Mouse (Mus musculus): ENCODE data around the gene Yae1d1. TPM values are rescaled to one million over a fixed set of nuclear protein-coding genes. Genes with fewer than 3 reads are reported as not detected.
"Not testable (repeated sequence)": the region's sequence is repeated elsewhere in the genome, so short reads cannot be mapped to it uniquely, and the experiment has no call there.

Gene Yae1d1
- polyA plus RNA-seq, 1 experiment from 2014 or later, result 20.5 TPM

DNA sequence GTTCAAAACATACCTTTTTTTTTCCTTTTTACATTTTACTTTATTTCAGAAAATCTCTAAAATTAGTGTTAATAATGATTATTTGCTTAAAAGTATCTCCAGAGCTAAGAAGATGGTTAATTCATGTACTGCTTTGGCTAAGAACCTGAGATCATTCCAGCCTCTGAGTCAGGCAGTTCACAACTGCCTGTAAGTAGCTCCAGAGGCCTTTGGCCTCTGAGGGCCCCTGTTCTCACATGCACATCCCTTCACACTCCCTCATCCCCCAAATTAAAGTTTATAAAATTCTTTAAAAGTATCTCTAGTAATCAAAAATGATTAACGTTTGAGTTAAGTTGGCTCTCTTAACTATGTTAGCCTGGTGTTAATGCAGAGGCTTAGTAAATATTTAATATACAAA, 17.7 kb downstream of the Yae1d1 start:
- Histone ChIP-seq H3K27me3 (0 out of 2 replicates have a peak, but pooled peaks cover 8% of the 10 kb centered on the region), H3K4me1 (replicated peaks) (no peaks in the 10 kb centered on the region), H3K36me3 (replicated peaks) (no peaks in the 10 kb centered on the region), H3K9ac (no peak overlapping the region), H3K9me3 (replicated peaks) (no peaks in the 10 kb centered on the region), H3K27ac (replicated peaks) (no peak overlapping the region), H3K4me3 (replicated peaks) (no peak overlapping the region), H3K4me2 (no peak overlapping the region)
- ATAC-seq (ENCODE audit: insufficient read depth), result no peak
- 38% methylated on average over 1 of the region's 1 CpGs for WGBS (ENCODE audit: insufficient replicate concordance)

DNA sequence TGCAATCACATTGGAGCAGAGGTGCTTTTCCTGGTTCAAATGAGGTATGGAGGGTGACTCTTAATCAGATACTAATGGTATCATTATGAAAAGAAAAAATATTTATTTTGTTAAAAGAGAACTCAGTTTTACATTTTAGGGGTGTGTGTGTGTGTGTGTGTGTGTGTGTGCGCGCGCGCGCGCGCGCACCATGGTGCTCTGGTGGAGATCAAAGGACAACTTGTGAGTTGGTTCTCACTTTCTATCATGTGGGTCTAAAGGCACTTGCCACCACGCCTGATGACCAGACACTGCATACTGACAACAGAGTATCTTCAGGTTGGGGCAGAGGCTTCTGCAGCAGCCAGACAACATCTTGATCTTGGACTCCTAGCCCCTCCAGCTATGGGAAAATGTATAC, 18.4 kb downstream of the Yae1d1 start:
- Histone ChIP-seq H3K36me3 (replicated peaks) (no peaks in the 10 kb centered on the region), H3K4me1 (replicated peaks) (no peaks in the 10 kb centered on the region), H3K4me2 (no peak overlapping the region), H3K4me3 (replicated peaks) (no peak overlapping the region), H3K9me3 (replicated peaks) (no peaks in the 10 kb centered on the region), H3K27ac (replicated peaks) (no peak overlapping the region), H3K27me3 (0 out of 2 replicates have a peak, but pooled peaks cover 8% of the 10 kb centered on the region), H3K9ac (no peak overlapping the region)
- 86% methylated on average over 9 of the region's 9 CpGs for WGBS (ENCODE audit: insufficient replicate concordance)
- no peak for ATAC-seq (ENCODE audit: insufficient read depth)

DNA sequence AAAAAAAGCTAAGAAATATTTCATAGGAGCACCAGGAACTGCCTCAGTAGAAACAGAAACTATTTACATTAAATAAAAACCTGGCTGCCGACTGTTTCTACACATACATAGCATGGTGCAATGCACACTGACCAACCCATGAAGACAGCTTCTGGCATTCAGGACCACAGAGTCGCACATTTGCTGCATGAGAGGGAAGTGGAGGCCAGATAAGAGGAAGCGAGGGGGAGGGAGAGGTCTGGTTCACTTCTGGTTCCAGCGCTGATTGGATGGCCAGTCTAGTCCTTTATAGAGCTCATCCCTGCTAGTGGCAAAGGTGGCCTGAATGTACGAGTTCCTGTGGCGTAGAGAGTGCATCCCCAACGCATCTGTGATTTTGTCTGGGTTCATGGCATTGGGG, 32.5 kb downstream of the Yae1d1 start:
- Histone ChIP-seq H3K4me3 (replicated peaks) (no peak overlapping the region), H3K9ac (no peak overlapping the region), H3K4me1 (replicated peaks) (no peaks in the 10 kb centered on the region), H3K36me3 (replicated peaks) (no peaks in the 10 kb centered on the region), H3K27ac (replicated peaks) (no peak overlapping the region), H3K9me3 (replicated peaks) (no peaks in the 10 kb centered on the region), H3K4me2 (no peak overlapping the region), H3K27me3 (no peaks in the 10 kb centered on the region)
- no peak for ATAC-seq (ENCODE audit: insufficient read depth)
- 43% methylated on average over 7 of the region's 7 CpGs for WGBS (ENCODE audit: insufficient replicate concordance)

- no peaks in the 10 kb centered on the region for H3K9me3 ChIP-seq (replicated peaks)
- no peak overlapping the region for H3K4me2 ChIP-seq
- no peak for ATAC-seq (ENCODE audit: insufficient read depth)
- H3K4me1 ChIP-seq (replicated peaks), result no peaks in the 10 kb centered on the region
- WGBS (ENCODE audit: insufficient replicate concordance), result 40% methylated on average over 1 of the region's 1 CpGs
- H3K27ac ChIP-seq (replicated peaks), result no peak overlapping the region
- H3K9ac ChIP-seq, result no peak overlapping the region
- no peaks in the 10 kb centered on the region for H3K27me3 ChIP-seq
- H3K36me3 ChIP-seq (replicated peaks), result no peaks in the 10 kb centered on the region
- no peak overlapping the region for H3K4me3 ChIP-seq (replicated peaks)
Observed at GRCm38 (mm10) chr13:17954282-17954681, 38.9 kb downstream of the Yae1d1 start.

DNA sequence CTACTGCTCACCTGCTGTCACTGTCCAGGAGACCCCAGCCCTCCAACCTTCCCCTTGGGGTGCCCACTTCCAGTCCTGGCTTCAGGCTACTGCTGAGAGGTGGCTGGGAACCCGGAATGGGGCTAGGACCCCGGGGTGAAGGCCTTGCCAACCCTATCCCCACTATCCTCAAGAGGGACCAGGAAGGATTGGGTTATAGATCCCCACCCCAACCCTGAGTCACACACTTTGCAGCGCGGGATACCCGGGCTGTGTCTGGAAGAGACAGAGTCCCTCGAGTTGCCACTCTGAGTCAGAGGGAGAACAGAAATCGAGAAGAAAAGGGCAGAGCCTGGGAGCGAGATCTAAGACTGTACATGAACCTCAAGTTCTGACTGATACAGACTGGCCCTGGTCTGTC, 42.6 kb downstream of the Yae1d1 start:
- not testable (repeated sequence) for H3K27ac ChIP-seq (replicated peaks); ATAC-seq (ENCODE audit: insufficient read depth); H3K9ac ChIP-seq; H3K4me3 ChIP-seq (replicated peaks); H3K9me3 ChIP-seq (replicated peaks); H3K27me3 ChIP-seq; H3K36me3 ChIP-seq (replicated peaks); H3K4me2 ChIP-seq; H3K4me1 ChIP-seq (replicated peaks)
- 73% methylated on average over 8 of the region's 8 CpGs for WGBS (ENCODE audit: insufficient replicate concordance)

- Histone ChIP-seq H3K4me1 (replicated peaks) (peaks cover 4% of the 10 kb centered on the region; the same call in 1 of the 2 replicates), H3K4me2 (no peak overlapping the region), H3K27me3 (no peaks in the 10 kb centered on the region), H3K27ac (replicated peaks) (no peak overlapping the region), H3K36me3 (replicated peaks) (no peaks in the 10 kb centered on the region), H3K9ac (no peak overlapping the region), H3K4me3 (replicated peaks) (no peak overlapping the region), H3K9me3 (replicated peaks) (no peaks in the 10 kb centered on the region)
- WGBS (ENCODE audit: insufficient replicate concordance), result 53% methylated on average over 18 of the region's 18 CpGs
- ATAC-seq (ENCODE audit: insufficient read depth), result no peak
Observed at GRCm38 (mm10) chr13:17949555-17949954, 43.6 kb downstream of the Yae1d1 start.

DNA sequence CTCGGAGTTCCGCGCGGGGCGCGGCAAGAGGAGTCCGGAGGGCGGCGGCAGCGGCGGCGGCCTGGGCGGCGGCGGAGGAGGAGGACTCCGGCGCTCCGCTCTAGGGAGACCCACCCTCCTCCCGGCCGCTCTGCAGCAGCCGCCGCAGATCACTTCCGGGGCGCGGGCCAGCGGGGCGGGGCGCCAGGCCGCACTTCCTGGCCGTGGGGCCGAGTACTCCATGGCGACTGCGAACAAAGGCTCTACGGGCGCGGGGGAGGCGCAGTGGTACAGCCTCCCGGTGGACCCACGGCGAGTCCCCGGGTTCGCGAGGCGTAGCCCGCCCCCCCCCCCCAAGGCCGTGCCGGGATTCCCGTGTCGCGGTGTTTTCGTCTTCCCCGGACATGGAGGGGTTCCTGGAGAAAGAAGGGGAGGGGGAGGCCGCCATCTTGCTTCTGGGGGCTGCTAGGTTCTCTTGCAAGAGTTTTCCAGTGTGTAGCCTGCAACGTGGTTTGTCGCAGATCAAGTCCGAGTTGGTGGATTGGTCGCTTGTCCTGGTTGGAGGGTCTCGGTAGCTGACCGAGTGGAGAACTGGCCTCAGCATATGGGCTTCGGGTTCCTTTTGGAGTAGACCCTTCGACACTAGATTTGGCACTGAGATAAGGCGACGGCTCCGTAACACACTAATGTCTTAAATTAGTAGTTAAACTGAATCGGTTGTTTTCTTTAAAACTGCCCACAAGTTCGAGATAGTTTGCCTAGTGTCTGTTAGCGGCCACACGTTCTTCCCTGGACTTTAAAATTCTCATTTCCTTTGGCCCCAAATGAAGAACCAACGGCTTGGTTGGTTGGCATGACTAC, 48.9 kb downstream of the Yae1d1 start, which contains the start of gene Rala:
Gene Rala (minus strand): TSS at position 162 of the 840 bp plus-strand sequence.
- peak; percentile 99 for ATAC-seq (ENCODE audit: insufficient read depth)
- peak within 1 kb of the TSS; percentile 87 for H3K4me2 ChIP-seq
- peak within 1 kb of the TSS; percentile 67 for H3K27ac ChIP-seq (replicated peaks)
- peak within 1 kb of the TSS; percentile 81 for H3K4me3 ChIP-seq (replicated peaks)
- H3K4me1 ChIP-seq (replicated peaks), result peaks cover 16% of the 10 kb centered on the region
- H3K36me3 ChIP-seq (replicated peaks), result no peaks in the 10 kb centered on the region
- H3K9ac ChIP-seq, result peak within 1 kb of the TSS; percentile 67
- 6% methylated on average over 65 of the region's 69 CpGs for whole genome bisulfite sequencing (ENCODE audit: insufficient replicate concordance)
- no peaks in the 10 kb centered on the region for H3K9me3 ChIP-seq (replicated peaks)
- H3K27me3 ChIP-seq, result peaks cover 13% of the 10 kb centered on the region

DNA sequence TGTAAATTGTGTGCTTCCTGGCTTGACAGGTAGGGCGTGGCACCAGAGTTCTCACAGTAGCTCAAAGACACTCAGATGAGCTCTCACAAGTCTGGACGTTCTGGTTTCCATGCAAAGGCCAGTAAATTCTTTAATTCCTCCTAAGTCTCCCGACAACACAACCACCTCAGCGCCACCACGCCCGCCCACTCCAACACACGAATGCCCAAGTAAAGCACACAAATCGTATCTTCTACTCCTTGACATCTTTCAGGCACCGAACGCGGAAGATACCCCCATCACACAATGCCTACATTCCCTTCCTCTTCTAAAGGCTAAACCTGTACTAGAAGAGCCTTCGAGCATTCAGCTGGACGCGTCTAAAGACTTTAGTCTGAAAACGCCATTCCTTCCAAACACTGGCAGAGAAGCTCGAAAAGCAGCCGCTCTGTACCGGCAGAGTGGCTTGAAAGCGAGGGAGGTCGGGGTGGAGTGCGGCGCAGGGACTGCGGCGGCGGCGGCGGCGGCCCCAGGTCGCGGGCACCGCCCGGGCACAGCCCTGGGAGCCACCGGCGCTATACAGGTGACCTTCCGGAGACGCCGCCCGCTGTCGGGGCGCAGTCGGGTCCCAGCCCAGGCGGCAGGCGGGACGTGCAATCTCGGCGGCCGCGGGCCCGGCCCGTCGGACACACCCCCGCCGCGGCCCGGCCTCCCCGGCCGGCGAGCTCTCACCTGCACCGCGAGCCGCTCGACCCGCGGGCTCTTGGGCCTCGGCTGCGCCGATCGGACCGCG, 49.7 kb downstream of the Yae1d1 start:
- peaks cover 13% of the 10 kb centered on the region for H3K27me3 ChIP-seq
- peak overlapping the region; percentile 81 for H3K4me3 ChIP-seq (replicated peaks)
- peaks cover 16% of the 10 kb centered on the region for H3K4me1 ChIP-seq (replicated peaks)
- no peaks in the 10 kb centered on the region for H3K36me3 ChIP-seq (replicated peaks)
- H3K9ac ChIP-seq, result peak overlapping the region; percentile 67
- H3K9me3 ChIP-seq (replicated peaks), result no peaks in the 10 kb centered on the region
- peak overlapping the region; percentile 67 for H3K27ac ChIP-seq (replicated peaks)
- ATAC-seq (ENCODE audit: insufficient read depth), result peak; percentile 79
- H3K4me2 ChIP-seq, result peak overlapping the region; percentile 87
- WGBS (ENCODE audit: insufficient replicate concordance), result under 1% methylated on average over 70 of the region's 70 CpGs

- peaks cover 13% of the 10 kb centered on the region for H3K27me3 ChIP-seq
- H3K27ac ChIP-seq (replicated peaks), result no peak overlapping the region
- H3K4me3 ChIP-seq (replicated peaks), result no peak overlapping the region
- H3K9me3 ChIP-seq (replicated peaks), result no peaks in the 10 kb centered on the region
- 46% methylated on average over 6 of the region's 6 CpGs for WGBS (ENCODE audit: insufficient replicate concordance)
- no peaks in the 10 kb centered on the region for H3K36me3 ChIP-seq (replicated peaks)
- peaks cover 16% of the 10 kb centered on the region for H3K4me1 ChIP-seq (replicated peaks)
- ATAC-seq (ENCODE audit: insufficient read depth), result no peak
- no peak overlapping the region for H3K4me2 ChIP-seq
- H3K9ac ChIP-seq, result no peak overlapping the region
Observed at GRCm38 (mm10) chr13:17942338-17942737, 50.8 kb downstream of the Yae1d1 start.
